Mouse (Mus musculus): ENCODE data around the gene Nmral1. TPM values are rescaled to one million over a fixed set of nuclear protein-coding genes. Genes with fewer than 3 reads are reported as not detected.
"Not testable (repeated sequence)": the region's sequence is repeated elsewhere in the genome, so short reads cannot be mapped to it uniquely, and the experiment has no call there.

Gene Nmral1
- polyA plus RNA-seq (2016; fragmentation: Nextera tagmentation; extraction: Ambion mirVana): 167 and 170 TPM in 2 replicates

DNA sequence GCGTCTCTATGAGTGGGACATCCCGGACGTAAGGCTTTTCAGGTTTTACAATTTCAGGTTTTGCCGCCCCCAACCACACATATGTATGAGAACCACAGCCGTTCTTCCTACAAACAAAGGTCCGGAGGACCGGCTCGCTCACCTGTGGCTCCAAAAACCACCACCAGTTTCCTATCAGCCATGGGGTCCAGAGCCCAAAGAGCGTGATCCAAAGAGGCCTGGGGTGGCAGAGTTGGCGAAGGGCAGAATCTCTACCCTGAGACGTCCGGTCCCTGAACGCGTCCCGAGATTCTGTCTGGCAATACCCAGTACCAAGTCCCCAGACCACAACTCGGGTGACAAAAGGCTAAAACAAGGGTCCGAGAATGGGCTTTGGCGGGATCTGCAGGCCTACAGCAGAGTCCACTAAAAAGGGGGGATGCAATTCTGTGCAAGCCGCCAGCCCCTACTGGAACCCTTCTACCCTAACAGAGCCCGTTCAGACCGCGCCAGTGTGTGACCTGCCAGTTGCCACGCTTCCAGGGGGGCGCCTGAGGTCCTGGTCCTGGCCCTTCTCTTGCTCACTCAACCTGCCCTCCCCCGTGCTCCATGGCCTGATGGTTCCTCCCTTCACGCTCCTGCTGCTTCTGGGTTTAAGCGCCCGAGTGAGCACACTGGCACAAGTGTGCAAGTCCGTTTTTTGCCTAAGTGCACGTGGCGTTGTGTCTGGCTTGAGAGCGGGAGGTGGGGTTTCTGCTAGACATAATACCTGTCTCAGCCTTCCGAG is at the start of gene Nmral1:
Nmral1 (minus strand) TSS at position 604 of the 766 bp plus-strand sequence.
- Histone ChIP-seq H3K4me3 (replicated peaks) (peak within 1 kb of the TSS; percentile 68), H3K27ac (peak within 1 kb of the TSS; percentile 84), H3K9ac (peak within 1 kb of the TSS; percentile 76), H3K4me1 (peaks cover 10% of the 10 kb centered on the region), H3K9me3 (no peaks in the 10 kb centered on the region), H3K27me3 (no peaks in the 10 kb centered on the region), H3K4me2 (peak within 1 kb of the TSS; percentile 64), H3K36me3 (replicated peaks) (peaks cover 25% of the 10 kb centered on the region)
- 13% methylated on average over 33 of the region's 33 CpGs for WGBS
- peak; percentile 93 for ATAC-seq (ENCODE audit: low FRiP score)

DNA sequence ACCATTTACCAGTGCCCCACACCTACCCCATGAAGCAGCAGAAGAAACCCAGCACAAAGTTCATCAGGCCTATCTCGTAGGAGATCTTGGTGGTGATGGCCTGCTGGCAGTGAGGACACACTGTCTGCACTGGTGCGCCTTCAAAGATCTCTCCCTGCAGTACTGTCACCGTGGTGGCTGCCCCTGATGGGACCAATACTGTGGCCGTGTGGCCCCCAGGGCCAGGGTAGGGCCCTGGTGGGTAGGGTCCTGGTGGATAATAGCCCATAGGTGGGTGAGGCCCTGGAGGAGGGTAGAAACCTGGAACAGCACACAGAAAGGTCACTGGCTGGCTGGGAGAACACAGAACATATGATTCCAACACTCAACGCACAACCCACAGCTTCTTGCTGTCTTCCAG is 49.6 kb upstream of the Nmral1 start:
- 92% methylated on average over 5 of the region's 5 CpGs for WGBS
- ATAC-seq (ENCODE audit: low FRiP score): no peak
- H3K9ac ChIP-seq: no peak overlapping the region
- H3K36me3 ChIP-seq (replicated peaks): peaks cover 68% of the 10 kb centered on the region
- no peak overlapping the region for H3K4me2 ChIP-seq
- no peak overlapping the region for H3K27ac ChIP-seq
- H3K9me3 ChIP-seq: no peaks in the 10 kb centered on the region
- no peaks in the 10 kb centered on the region for H3K4me1 ChIP-seq
- H3K4me3 ChIP-seq (replicated peaks): no peak overlapping the region
- H3K27me3 ChIP-seq: no peaks in the 10 kb centered on the region

DNA sequence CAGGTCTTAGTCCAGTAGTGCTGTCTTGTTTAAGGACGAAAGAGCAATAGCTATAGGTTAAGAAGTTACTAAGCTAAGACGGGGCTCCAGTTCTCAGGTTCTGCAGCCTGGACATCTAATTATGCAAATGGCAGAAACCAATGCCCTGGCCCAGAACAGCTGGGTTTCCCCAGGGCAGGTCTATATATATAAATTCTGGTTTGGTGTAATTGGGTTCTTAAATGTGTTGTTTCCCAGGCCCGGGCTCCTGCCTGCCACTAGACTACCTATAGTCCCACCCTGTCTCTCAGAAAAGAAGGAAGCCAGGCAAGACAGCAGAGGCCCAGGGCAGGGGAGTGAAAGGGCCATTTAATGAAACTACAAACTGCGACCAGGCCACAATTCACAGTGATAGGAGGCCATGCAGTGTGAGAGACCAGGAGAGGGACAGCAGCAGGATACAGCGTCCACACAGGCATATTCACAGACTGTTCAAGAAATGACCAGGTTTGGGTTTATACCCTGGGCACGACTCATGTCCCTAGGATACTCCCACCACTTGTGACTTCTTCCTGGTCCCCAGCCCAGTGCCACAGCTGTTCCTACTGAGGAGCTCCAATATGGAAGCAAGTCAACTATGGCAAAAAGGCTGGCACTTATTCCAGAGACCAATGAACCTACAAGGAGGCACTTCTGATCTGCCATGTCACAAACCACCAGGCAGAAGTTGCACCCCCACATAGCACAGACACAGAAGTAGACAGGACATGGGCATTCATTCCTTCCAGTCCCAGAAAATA is 48.0 kb upstream of the Nmral1 start:
- H3K4me2 ChIP-seq: no peak overlapping the region
- H3K4me1 ChIP-seq: no peaks in the 10 kb centered on the region
- H3K27ac ChIP-seq: no peak overlapping the region
- no peaks in the 10 kb centered on the region for H3K9me3 ChIP-seq
- no peak overlapping the region for H3K9ac ChIP-seq
- peaks cover 76% of the 10 kb centered on the region for H3K36me3 ChIP-seq (replicated peaks)
- WGBS: 92% methylated on average over 6 of the region's 6 CpGs
- no peak for ATAC-seq (ENCODE audit: low FRiP score)
- H3K4me3 ChIP-seq (replicated peaks): no peak overlapping the region
- H3K27me3 ChIP-seq: no peaks in the 10 kb centered on the region

DNA sequence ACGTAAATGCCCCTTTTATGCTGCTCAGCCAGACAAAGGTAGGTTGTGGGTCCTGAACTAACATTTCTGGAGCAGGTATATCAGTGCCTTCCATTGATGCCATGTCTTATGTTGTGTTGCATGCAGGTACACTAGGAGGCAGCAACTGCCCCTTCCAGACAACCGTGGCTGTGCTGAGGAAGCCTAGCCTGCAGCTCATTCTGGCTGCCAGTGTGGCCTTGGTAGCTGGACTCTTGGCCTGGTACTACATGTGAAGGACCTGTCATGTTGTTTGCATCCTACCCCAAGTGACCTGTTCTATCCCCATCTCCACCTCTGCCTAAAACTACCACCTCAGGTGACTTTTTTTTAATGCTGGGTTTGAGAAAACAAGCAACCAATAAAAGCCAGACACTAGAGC is 46.7 kb upstream of the Nmral1 start:
- no peak for ATAC-seq (ENCODE audit: low FRiP score)
- Histone ChIP-seq H3K27ac (no peak overlapping the region), H3K4me1 (no peaks in the 10 kb centered on the region), H3K4me3 (replicated peaks) (no peak overlapping the region), H3K9me3 (no peaks in the 10 kb centered on the region), H3K9ac (no peak overlapping the region), H3K27me3 (no peaks in the 10 kb centered on the region), H3K4me2 (no peak overlapping the region), H3K36me3 (replicated peaks) (peaks cover 76% of the 10 kb centered on the region)
- WGBS: 94% methylated on average over 2 of the region's 2 CpGs

DNA sequence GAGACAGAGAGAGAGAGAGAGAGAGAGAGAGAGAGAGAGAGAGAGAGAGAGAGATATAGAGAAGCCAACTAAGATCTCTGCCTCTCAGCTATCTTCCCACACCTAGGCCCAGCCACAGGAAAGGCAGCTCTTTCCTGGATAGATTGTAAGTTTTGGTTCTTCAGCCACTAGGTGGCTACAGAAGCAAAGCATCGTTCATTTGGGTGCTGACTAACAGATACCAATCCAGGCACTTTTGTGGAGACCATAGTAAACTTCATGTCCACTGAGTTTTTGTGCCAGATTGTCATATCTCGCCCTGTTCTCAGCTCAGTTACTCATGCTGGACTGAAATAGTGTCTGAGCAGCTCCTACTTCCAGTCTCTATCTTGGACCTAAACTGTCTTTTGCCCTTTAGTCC is 44.1 kb upstream of the Nmral1 start:
- ATAC-seq (ENCODE audit: low FRiP score): no peak
- H3K36me3 ChIP-seq (replicated peaks): peaks cover 51% of the 10 kb centered on the region
- no peak overlapping the region for H3K4me2 ChIP-seq
- H3K9ac ChIP-seq: no peak overlapping the region
- no peaks in the 10 kb centered on the region for H3K4me1 ChIP-seq
- H3K9me3 ChIP-seq: no peaks in the 10 kb centered on the region
- H3K27ac ChIP-seq: no peak overlapping the region
- H3K4me3 ChIP-seq (replicated peaks): no peak overlapping the region
- no peaks in the 10 kb centered on the region for H3K27me3 ChIP-seq
- 44% methylated on average over 2 of the region's 2 CpGs for WGBS

DNA sequence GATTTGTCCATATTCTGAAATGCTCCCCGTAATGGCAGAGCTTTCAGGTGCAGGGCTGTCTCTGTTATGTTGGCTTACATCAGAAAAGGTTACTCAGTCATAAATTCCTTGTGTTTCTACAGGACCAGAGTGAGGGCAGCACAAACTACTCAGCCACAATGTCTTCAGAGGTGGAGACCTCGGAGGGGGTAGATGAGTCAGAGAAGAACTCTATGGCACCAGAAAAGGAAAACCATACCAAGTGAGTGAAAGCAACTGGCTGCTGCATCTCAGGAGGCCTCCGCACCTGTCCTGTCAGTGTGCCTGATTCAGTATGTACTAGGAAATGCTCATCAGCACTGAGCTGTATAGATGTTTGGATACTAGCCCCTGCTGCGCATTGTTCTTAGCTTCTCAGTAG is 43.3 kb upstream of the Nmral1 start:
- Histone ChIP-seq H3K36me3 (replicated peaks) (peaks cover 43% of the 10 kb centered on the region), H3K9ac (no peak overlapping the region), H3K4me1 (0 out of 2 replicates have a peak, but pooled peaks cover 2% of the 10 kb centered on the region), H3K9me3 (no peaks in the 10 kb centered on the region), H3K27me3 (no peaks in the 10 kb centered on the region), H3K4me3 (replicated peaks) (no peak overlapping the region), H3K4me2 (no peak overlapping the region), H3K27ac (no peak overlapping the region)
- WGBS: 92% methylated on average over 4 of the region's 4 CpGs
- no peak for ATAC-seq (ENCODE audit: low FRiP score)

DNA sequence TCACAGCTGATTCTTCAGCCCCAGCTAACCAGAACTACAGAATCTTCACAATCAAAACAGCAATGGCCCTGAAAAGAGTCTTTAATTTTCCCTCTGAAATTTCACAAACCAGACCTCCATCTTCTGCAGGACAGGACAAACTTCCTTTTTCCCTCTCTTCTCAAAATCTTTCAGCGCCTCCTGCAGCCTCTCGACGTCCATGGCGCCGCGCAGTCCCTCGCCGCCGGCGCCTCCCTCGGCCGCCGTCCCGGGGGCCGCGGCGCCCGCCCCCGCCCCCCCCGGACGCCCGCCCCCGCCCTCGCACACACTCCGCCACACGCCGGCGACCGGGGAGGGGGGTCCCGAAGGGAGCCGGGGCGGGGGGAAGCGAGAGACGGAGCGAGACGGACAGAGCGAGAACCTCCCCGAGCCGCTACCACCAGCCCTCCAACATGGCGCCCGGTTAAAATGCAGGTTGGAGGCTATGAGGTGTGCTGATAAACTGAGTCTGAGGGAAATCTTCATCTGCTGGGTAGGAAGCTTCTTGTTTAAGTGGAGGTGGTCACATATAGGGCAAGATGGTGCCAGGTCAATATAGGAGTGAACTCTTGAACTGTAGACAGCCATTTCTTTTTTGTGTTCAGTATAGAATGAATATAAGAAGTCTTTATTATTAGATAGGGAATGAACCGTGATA is 37.6 kb upstream of the Nmral1 start:
- peak overlapping the region; percentile 47; the same call in 1 of the 2 replicates for H3K9ac ChIP-seq
- H3K27ac ChIP-seq: peak overlapping the region; percentile 56; the same call in 1 of the 2 replicates
- WGBS: 4% methylated on average over 38 of the region's 42 CpGs
- H3K4me1 ChIP-seq; H3K27me3 ChIP-seq; H3K36me3 ChIP-seq (replicated peaks); H3K9me3 ChIP-seq: not testable (repeated sequence)
- ATAC-seq (ENCODE audit: low FRiP score): peak; percentile 86
- H3K4me2 ChIP-seq: peak overlapping the region; percentile 47
- peak overlapping the region; percentile 41 for H3K4me3 ChIP-seq (replicated peaks)

DNA sequence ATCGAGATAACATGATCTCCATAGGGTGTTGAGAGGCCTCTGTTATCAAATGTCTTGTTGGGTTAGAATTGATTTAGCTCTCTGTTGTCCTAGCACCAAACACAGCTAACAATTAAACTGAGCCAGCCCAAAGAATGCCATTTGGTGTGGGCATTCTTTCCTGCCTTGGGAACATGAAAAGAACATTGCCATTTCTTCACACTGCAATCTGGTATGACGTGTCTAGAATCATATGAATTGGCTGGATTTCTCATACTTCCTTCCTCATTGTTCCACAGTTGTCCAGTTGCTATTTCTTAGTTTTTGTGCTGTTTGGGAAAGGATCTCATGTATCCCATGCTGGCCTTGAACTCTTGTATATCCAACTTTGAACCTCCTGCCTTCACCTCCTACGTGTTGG is 34.9 kb upstream of the Nmral1 start:
- Histone ChIP-seq H3K4me3 (replicated peaks) (no peak overlapping the region), H3K27ac (no peak overlapping the region), H3K36me3 (replicated peaks) (no peaks in the 10 kb centered on the region), H3K27me3 (no peaks in the 10 kb centered on the region), H3K9ac (no peak overlapping the region), H3K4me2 (no peak overlapping the region), H3K9me3 (no peaks in the 10 kb centered on the region), H3K4me1 (0 out of 2 replicates have a peak, but pooled peaks cover 3% of the 10 kb centered on the region)
- WGBS: 89% methylated on average over 3 of the region's 3 CpGs
- no peak for ATAC-seq (ENCODE audit: low FRiP score)

DNA sequence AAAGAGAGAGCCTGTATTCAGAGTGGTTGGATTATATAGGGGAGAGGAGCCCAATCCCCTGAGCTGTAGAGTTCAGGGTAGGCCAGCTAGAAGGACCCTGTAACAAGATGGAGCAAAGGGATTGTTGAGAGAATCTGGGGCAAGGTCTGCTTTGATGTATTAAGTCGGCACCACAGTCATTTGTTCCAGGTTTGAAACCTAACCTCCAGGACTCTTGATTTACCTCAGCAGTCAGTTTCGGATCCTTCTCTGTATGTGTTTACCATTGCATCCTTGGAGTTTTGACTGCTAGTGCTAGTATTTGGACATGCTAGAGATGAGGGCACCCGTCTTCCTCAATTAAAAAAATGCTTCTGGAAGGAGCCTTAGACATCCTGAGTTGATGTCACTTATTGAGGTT is 33.0 kb upstream of the Nmral1 start:
- no peak overlapping the region for H3K4me3 ChIP-seq (replicated peaks)
- H3K9ac ChIP-seq: no peak overlapping the region
- H3K27ac ChIP-seq: no peak overlapping the region
- H3K36me3 ChIP-seq (replicated peaks): no peaks in the 10 kb centered on the region
- H3K27me3 ChIP-seq: no peaks in the 10 kb centered on the region
- no peaks in the 10 kb centered on the region for H3K9me3 ChIP-seq
- H3K4me2 ChIP-seq: no peak overlapping the region
- H3K4me1 ChIP-seq: no peaks in the 10 kb centered on the region
- no peak for ATAC-seq (ENCODE audit: low FRiP score)
- WGBS: 93% methylated on average over 3 of the region's 3 CpGs

DNA sequence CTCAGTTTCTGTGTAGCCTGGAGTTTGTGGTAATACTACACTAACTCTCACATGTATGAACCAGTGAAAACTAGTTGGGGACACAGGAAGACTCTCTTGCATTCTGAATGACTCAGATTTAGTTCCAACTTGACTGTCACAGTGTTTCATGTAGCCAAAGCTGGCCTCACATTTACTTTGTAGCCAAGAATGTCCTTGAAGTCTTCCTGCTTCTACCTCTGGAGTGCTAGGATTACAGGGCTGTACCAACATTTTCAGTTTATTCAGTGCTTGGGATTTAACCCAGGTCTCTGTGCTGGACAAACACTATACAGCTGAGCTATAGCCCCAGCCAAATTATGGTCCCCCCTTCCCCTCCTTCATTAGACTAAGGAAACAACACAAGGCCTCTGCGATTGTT is 23.0 kb upstream of the Nmral1 start:
- H3K4me3 ChIP-seq (replicated peaks): no peak overlapping the region
- no peak overlapping the region for H3K9ac ChIP-seq
- H3K9me3 ChIP-seq: peaks cover 8% of the 10 kb centered on the region; the same call in 1 of the 2 replicates
- no peak overlapping the region for H3K4me2 ChIP-seq
- no peaks in the 10 kb centered on the region for H3K4me1 ChIP-seq
- no peak overlapping the region for H3K27ac ChIP-seq
- ATAC-seq (ENCODE audit: low FRiP score): no peak
- WGBS: 94% methylated on average over 1 of the region's 1 CpGs
- H3K27me3 ChIP-seq: no peaks in the 10 kb centered on the region
- H3K36me3 ChIP-seq (replicated peaks): no peaks in the 10 kb centered on the region; the same call in 1 of the 2 replicates

DNA sequence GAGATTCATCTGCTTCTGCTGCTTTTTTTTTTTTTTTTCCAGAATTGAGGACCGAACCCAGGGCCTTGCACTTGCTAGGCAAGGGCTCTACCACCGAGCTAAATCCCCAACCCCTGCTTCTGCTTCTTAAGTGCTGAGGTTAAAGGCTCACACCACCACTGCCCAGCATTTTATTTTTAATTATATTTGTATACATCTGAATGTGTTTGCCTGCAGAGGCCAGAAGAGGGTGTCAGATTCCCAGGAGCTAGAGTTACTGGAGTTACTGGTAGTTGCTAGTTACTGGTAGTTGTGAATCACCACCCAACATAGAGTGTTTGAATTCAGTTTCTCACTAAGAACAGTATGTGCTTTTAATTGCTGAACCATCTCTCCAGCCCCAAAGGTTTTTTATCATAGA is 20.8 kb upstream of the Nmral1 start:
- WGBS: 95% methylated on average over 2 of the region's 2 CpGs
- no peak overlapping the region for H3K27ac ChIP-seq
- peaks cover 8% of the 10 kb centered on the region; the same call in 1 of the 2 replicates for H3K9me3 ChIP-seq
- no peak overlapping the region for H3K4me2 ChIP-seq
- no peaks in the 10 kb centered on the region for H3K4me1 ChIP-seq
- H3K9ac ChIP-seq: no peak overlapping the region
- ATAC-seq (ENCODE audit: low FRiP score): no peak
- H3K27me3 ChIP-seq: no peaks in the 10 kb centered on the region
- no peak overlapping the region for H3K4me3 ChIP-seq (replicated peaks)
- H3K36me3 ChIP-seq (replicated peaks): no peaks in the 10 kb centered on the region; the same call in 1 of the 2 replicates

DNA sequence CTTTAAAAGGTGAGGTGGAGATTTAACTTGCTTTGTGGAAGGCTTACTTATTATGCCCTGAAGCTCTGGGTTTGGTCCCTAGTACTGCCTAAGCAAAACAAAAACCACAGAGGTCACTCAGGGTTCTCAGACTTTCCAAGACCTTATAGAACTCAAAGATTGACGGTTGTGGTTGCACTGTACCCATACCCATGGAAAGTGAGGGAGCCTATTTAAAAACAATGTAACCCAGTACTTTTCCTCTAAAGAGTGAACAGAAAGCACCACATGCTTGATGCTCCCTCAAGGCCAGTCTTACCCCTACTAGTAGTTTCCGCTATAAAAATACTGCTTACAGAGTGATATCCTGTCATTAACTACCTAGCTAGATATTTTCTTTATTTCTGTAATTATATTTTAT is 17.1 kb upstream of the Nmral1 start:
- ATAC-seq (ENCODE audit: low FRiP score): no peak
- Histone ChIP-seq H3K4me3 (replicated peaks) (no peak overlapping the region), H3K9me3 (no peaks in the 10 kb centered on the region), H3K27ac (no peak overlapping the region), H3K9ac (no peak overlapping the region), H3K4me2 (no peak overlapping the region), H3K27me3 (no peaks in the 10 kb centered on the region), H3K36me3 (replicated peaks) (no peaks in the 10 kb centered on the region; the same call in 1 of the 2 replicates), H3K4me1 (no peaks in the 10 kb centered on the region)
- 97% methylated on average over 2 of the region's 2 CpGs for WGBS

Measured in forebrain, embryonic 12.5 days (tissue).